Mouse (Mus musculus) adrenal gland (tissue): ENCODE measurements around the gene Timm50.

Source experiments
- intact Hi-C: fragments of 180-260 bp; cut with DNase I; formaldehyde crosslinking; loops from one replicate; pipeline ENCODE4 v1.15.1; 2025

Gene Timm50

DNA sequence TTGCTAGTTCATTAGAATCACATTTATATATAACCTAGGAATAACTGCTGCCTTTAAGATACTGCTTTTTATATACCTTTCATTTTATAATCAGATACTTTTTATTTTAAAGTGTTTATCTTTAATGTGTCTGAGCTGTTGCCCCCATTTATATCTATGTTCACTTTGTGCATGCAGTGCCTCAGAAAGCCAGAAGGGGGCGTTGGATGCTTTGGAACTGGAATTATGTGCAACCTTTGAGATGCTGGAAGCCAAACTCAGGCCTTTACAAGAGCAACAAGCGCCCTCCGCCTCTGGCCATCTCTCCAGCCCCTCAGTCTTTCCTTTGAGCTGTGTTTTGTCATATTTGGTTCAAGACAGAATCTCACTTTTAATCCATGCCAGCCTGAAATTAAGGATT, 40.1 kb downstream of the Timm50 start:
- intact Hi-C loops: no loop called here

GRCm38 (mm10) chr7:28269355-28269754, 42.5 kb downstream of the Timm50 start:
- intact Hi-C loops: no loop called here

DNA sequence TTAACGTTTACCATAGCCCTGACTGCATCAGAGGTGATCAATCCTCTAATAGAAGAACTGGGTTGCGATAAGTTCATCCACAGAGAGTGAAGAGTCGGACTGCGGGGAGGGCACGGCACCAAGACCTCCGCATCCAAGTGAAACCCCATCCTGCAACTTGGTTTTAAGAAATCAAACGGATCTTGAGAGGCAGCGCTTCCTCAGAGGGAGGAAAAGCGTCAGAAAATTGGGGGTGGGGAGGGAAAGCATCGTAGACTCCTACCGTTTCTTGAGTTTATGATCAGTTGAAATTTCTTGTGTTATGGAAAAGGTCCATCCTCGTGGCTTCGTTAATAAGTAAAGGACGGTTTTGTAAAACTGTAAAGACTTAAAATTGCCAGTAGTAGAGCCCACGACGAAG, 43.3 kb downstream of the Timm50 start:
- intact Hi-C loops: no loop called here

GRCm38 (mm10) chr7:28268042-28268531, 43.8 kb downstream of the Timm50 start:
- intact Hi-C loops: no loop called here

GRCm38 (mm10) chr7:28267129-28268041, 44.5 kb downstream of the Timm50 start, which contains the start of gene Eid2:
Gene Eid2 (plus strand): TSS chr7:28267881.
- intact Hi-C loops: no loop called here

DNA sequence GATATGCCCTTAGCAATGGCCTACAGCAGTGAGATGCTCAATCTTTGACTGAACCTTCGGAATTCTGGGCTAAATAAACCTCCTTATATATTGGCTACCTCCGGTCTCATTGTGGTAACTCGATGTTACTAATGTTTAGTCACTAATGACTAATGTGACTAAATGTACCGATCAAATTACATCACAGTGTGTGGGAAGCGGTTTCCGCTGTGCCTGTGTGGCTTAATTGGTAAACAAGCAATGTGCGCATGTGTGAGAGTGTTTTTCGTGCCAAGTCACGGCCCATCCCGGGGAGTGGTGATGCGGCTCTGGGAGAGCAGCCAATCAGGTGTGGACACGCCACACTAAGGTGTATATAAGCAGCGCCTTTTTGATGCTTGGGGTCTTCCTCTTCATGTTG, 46.5 kb downstream of the Timm50 start:
- intact Hi-C loops: no loop called here

- intact Hi-C loops: no loop called here
Measured at GRCm38 (mm10) chr7:28263786-28264185, 48.1 kb downstream of the Timm50 start.

DNA sequence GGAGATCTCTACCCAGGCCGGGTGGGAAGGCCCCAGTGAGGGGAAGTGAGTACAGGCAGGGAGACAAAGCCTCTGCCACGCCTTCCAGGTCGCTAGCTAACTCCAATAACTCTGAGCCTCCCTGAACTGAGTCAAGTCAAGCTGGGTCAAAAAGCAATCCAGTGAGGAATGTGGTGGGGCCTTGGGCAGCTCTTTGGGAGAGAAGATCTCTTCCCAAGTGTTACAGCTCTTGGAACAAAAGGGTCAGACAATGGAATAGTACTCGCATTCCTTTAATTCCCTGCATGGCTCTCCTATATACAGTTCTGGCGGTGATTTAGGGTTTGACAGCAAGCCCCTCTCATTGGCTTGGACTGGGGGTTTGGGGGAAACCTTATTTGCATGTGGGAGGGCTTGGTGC, 49.0 kb downstream of the Timm50 start:
- intact Hi-C loops: no loop called here
